Mouse (Mus musculus) cerebellum, postnatal 36 days (tissue): ENCODE measurements at regions not wholly inside any gene's neighbourhood (a gene's known extent, or its start where the extent isn't known, plus 50 kb on each side); places are given as distances from the start of the nearest gene placed in this dataset.

Experiments
- DNase-seq, 2 experiments: peaks; one replicate each; pipeline ENCODE4 v3.0.0; 2021 to 2022; ENCODE audit warnings: mixed read lengths in 2 of 2

GRCm38 (mm10) chr16:5537286-5538204 is 281.8 kb upstream of the Eef2kmt start:
- DNase-seq = peak; percentile 9 to 16

- DNase-seq = no peak
Observed at GRCm38 (mm10) chr16:5536515-5536972, 280.8 kb upstream of the Eef2kmt start.

GRCm38 (mm10) chr16:5535414-5535813 is 279.6 kb upstream of the Eef2kmt start:
- no peak for DNase-seq

- peak in 1 of 2 experiments; percentile 4 for DNase-seq
Observed at GRCm38 (mm10) chr16:5534862-5535261, 279.1 kb upstream of the Eef2kmt start.

GRCm38 (mm10) chr16:5534385-5534784 is 278.6 kb upstream of the Eef2kmt start:
- DNase-seq = no peak

- no peak for DNase-seq
Observed at GRCm38 (mm10) chr16:5532281-5532680, 276.5 kb upstream of the Eef2kmt start.

- DNase-seq = no peak
Observed at GRCm38 (mm10) chr16:5529823-5530222, 274.0 kb upstream of the Eef2kmt start.

GRCm38 (mm10) chr16:5527936-5528335 is 272.2 kb upstream of the Eef2kmt start:
- DNase-seq = no peak

- no peak for DNase-seq
Observed at GRCm38 (mm10) chr16:5524375-5524774, 268.6 kb upstream of the Eef2kmt start.

GRCm38 (mm10) chr16:5523402-5524021 is 267.7 kb upstream of the Eef2kmt start:
- DNase-seq = no peak

GRCm38 (mm10) chr16:5517746-5518145 is 262.0 kb upstream of the Eef2kmt start:
- no peak for DNase-seq

- no peak for DNase-seq
Observed at GRCm38 (mm10) chr16:5515867-5516266, 260.1 kb upstream of the Eef2kmt start.

GRCm38 (mm10) chr16:5507261-5507660 is 251.5 kb upstream of the Eef2kmt start:
- no peak for DNase-seq

- no peak for DNase-seq
Observed at GRCm38 (mm10) chr16:5501961-5502360, 246.2 kb upstream of the Eef2kmt start.

GRCm38 (mm10) chr16:5496051-5496685 is 240.4 kb upstream of the Eef2kmt start:
- no peak for DNase-seq

- no peak for DNase-seq
Observed at GRCm38 (mm10) chr16:5493352-5493751, 237.6 kb upstream of the Eef2kmt start.

- no peak for DNase-seq
Observed at GRCm38 (mm10) chr16:5487259-5487658, 231.5 kb upstream of the Eef2kmt start.

- DNase-seq = no peak
Observed at GRCm38 (mm10) chr16:5483337-5483736, 227.6 kb upstream of the Eef2kmt start.

GRCm38 (mm10) chr16:5480148-5480547 is 224.4 kb upstream of the Eef2kmt start:
- no peak for DNase-seq

GRCm38 (mm10) chr16:5478970-5479369 is 223.2 kb upstream of the Eef2kmt start:
- DNase-seq = no peak

- peak; percentile 30 to 35 for DNase-seq
Observed at GRCm38 (mm10) chr16:5471321-5471720, 215.5 kb upstream of the Eef2kmt start.

GRCm38 (mm10) chr16:5467587-5467986 is 211.8 kb upstream of the Eef2kmt start:
- DNase-seq = peak; percentile 28 to 46

GRCm38 (mm10) chr16:5466760-5467159 is 211.0 kb upstream of the Eef2kmt start:
- no peak for DNase-seq
